Mouse (Mus musculus) liver (tissue): ENCODE measurements at regions not wholly inside any gene's neighbourhood (a gene's known extent, or its start where the extent isn't known, plus 50 kb on each side); places are given as distances from the start of the nearest gene placed in this dataset.
"Not testable (repeated sequence)": the region's sequence is repeated elsewhere in the genome, so short reads cannot be mapped to it uniquely, and the experiment has no call there.

Experiments used
- DNase-seq: peaks from one replicate; pipeline ENCODE4 v3.0.0-alpha.2; 2020; ENCODE audit warnings: mixed read lengths

GRCm38 (mm10) chr12:25565131-25565530 lies 468.2 kb upstream of the Id2 start:
- DNase-seq: no peak

DNA sequence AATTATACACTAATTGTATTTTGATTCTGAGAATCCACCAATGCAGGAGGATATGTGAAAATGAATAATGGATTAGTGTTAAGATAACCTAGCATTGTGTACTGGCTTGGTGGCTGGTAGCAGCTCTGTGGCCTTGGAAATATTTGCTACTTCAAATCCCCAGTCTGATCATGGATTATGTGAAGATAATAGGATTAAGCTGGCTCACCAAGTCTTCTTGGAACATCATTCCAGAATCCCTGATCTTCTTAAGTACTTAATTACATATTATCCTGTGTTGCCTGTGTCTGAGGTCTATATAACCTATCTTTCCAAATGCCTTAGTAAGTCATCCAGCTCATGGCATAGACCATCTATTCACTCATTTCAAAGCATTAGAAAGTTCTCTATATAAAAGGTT lies 462.7 kb upstream of the Id2 start:
- no peak for DNase-seq

GRCm38 (mm10) chr12:25553656-25554055 lies 456.7 kb upstream of the Id2 start:
- DNase-seq: no peak

DNA sequence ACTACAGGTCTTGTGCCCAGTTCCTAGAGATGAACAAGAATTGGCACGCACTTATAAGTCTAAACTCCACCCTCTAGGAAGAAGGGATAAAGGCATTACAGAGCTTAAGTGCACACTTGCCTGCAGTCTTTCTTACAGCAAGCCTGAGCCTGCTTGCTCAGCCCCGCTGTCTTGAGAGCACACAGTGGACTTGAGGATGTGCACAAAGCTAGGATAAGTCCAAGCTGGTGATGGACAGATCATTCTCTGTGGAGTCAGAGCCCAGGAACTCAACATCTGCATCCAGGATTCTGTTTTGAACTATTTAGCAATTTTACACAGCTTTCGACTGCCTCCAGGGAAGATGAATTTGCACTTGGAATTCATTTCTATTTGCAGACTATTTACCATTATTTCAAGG lies 452.8 kb upstream of the Id2 start:
- no peak for DNase-seq

DNA sequence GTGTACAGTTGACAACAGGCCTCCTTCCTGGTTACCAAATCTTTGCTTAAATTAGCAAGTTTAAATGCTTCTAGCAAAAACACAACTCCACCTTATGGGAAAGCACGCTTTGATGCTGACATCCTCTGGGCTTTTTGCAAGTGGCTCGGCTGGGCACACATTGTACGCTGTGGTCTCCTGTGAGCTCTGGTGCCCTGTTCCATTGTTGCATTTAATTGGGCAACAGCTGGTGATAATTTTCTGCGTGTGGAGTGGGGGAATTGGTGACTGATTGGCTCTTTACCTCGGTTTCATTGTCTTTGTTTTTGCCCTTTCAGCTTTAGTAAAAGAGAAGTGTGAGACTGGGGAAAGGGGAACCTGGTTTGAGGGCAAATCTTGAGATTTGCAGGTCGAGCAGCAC lies 447.3 kb upstream of the Id2 start:
- no peak for DNase-seq

- no peak for DNase-seq
These were observed 437.6 kb upstream of the Id2 start for GRCm38 (mm10) chr12:25534620-25534950.

GRCm38 (mm10) chr12:25533709-25534619 lies 437.0 kb upstream of the Id2 start:
- DNase-seq: peak; percentile 13

DNA sequence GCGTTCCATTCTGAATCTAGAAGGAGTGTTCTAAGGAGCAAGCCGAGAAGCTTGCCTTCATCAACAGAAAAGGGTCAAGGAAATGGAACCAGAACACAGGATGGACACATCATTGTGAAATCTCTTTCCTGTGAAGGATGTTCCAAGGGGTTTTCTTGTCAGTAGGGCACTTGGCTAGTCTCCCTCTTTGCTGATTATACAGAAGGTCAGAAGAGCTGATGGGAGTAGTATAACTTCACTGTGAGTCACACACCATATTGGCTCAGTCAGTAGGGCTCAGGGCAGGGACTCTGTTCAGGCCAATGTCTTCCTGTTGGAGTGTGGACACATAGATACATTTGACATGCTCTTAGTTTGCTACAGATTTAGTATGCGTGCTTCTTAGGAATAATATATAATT lies 433.5 kb upstream of the Id2 start:
- DNase-seq: no peak

DNA sequence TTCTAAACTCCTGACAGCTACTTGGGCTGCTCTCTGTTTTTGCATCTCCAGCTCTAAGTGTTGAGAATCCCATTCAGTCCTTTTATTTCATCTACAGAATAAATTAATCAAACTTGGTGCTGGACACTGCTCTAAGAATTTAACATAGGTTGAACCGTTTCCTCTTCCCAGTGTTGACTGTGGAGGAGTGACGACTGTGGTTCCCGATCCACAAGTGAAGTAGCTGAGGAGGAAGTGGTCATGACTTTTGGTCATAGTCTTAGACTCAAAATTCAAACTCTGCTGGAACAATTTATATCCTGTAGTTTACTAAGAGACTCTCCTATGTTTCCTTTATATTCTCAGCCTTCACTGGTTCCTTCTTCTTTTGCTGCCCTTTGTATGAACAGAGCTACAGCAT lies 432.6 kb upstream of the Id2 start:
- no peak for DNase-seq

GRCm38 (mm10) chr12:25526639-25527038 lies 429.7 kb upstream of the Id2 start:
- DNase-seq: no peak

- no peak for DNase-seq
These were observed 419.8 kb upstream of the Id2 start for GRCm38 (mm10) chr12:25516738-25517137.

GRCm38 (mm10) chr12:25513679-25514078 lies 416.7 kb upstream of the Id2 start:
- DNase-seq: no peak

GRCm38 (mm10) chr12:25509666-25510065 lies 412.7 kb upstream of the Id2 start:
- DNase-seq: no peak

DNA sequence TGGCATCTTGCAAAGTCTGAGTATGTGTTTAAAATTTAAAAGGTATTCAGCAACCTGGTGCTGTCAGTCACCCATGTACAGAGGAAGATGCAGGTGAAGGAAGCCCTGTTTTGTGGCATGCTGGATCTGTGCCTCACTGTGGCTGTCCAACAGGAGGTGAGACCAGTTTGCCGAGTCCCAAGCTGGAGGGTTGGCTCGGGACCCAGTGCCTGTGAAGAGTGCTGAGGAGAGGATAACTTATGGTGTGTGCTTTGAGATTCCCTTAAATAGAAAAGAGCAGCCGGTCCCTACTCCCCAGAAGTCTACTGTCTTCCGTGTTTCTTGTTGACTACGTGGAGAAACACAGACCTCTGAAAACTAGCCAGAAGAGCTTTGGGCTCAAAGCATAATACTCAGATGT lies 396.3 kb upstream of the Id2 start:
- DNase-seq: no peak

- no peak for DNase-seq
These were observed 395.7 kb upstream of the Id2 start for GRCm38 (mm10) chr12:25492483-25493190.

- DNase-seq: peak; percentile 7
These were observed 378.3 kb upstream of the Id2 start for GRCm38 (mm10) chr12:25475180-25475758.

DNA sequence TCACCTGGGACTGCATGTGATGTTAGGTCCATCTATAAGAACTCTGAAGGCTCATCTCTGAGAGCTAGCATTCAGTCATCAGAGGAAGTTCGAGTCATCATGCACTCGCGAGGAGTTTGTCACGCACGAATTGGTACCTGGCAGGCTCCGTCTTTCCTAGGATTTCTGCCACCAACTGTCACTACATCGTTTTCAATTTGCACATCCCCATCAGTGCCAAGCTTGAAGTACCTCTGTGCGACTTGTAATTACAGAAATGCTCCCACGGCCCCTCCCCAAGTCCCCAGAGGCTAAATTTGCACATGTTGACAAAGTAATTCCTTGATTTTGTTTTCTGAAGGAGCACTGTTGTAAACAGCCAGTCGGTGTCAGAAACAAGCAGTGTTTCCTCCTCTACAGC lies 372.2 kb upstream of the Id2 start:
- DNase-seq: no peak

GRCm38 (mm10) chr12:25467789-25468188 lies 370.8 kb upstream of the Id2 start:
- peak; percentile 51 for DNase-seq

- DNase-seq: not testable (repeated sequence)
These were observed 365.8 kb upstream of the Id2 start for GRCm38 (mm10) chr12:25462690-25463089.

DNA sequence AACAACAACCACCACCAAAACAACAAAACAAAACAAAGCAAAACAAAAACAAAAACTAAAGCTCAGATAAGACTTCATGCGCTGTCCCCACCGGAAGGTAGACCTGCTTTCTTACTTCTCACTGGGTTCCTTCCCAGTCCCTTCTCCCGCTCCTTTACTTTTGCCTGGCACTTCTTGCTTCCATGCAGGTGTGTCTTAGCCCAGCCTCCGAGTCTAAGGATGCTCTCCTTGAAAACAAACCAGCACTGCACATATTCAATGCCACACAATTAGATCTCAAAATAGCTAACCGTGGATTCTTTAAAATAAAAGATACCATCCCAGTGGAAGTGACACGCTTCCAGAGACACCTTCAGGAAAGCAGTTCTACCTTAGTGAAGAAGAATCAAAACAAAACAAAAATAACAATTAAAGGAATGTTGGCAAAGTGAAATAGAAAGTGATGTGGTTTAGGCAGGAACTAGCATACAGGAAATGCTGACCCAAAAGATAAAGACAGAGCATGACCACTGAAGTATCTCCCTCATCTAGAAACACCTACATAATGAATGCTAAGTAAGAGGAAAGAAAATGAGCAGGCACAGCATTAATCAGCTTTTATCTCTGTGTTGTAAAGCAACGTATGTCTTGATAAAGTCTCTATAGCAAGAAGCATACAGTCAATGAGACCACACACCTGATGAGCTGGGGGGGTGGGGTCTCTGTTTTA lies 358.5 kb upstream of the Id2 start:
- no peak for DNase-seq

- DNase-seq: no peak
These were observed 356.4 kb upstream of the Id2 start for GRCm38 (mm10) chr12:25453356-25453755.

GRCm38 (mm10) chr12:25451156-25451555 lies 354.2 kb upstream of the Id2 start:
- no peak for DNase-seq

DNA sequence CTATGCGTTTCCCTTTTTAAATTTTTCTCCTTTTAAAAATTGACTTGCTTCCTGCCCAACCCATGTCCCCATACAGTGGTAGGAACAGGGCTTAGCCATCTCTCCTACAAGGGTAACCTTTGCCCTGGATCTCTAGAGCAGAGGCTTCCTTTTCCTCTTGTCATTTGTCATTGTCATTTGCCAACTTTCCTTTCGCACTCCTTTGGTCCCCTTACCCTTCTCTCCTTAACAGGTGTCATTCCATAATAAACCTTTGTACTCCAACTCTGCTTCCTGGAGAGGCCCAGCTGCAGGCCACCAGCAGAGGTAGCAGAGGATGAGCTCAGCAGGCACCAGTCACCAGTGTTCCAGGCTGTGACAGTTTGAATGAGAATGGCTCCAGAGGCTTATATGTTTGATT lies 347.4 kb upstream of the Id2 start:
- no peak for DNase-seq
